Mouse (Mus musculus) ES-Bruce4 (cell line): Measurements from ENCODE around the gene Arhgef26.

Experiments
- CTCF ChIP-seq: IDR thresholded peaks from one replicate; pipeline ENCODE4 v1.8.1; 2011; ENCODE audit warnings: low read depth, low read length
- EP300 ChIP-seq: IDR thresholded peaks from 2 replicates; pipeline ENCODE4 v1.6.1; 2011; ENCODE audit warnings: low read depth, low read length; ENCODE audit not compliant: insufficient read depth
- POLR2A ChIP-seq: IDR thresholded peaks from one replicate; pipeline ENCODE4 v1.8.1; 2011; ENCODE audit warnings: low read length; ENCODE audit not compliant: insufficient read depth

DNA sequence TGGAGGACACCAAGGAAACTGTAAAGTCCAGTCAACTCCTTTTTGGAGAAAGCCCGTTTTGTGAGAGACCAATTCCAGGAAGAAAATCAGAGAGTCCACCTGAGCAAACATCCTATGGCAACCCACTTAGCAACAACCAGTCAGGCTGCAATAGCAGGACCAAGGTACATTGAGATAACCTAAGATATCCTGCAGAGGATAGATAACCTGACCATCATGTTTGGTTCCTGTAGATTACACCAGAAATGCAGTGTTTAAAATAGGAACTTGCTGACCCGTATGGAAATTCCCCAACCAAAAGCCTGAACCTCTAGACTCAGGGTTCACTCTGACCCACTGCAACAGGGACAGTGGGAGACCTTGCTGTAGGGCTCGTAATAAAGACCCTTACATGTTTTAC lies 126.1 kb downstream of the Arhgef26 start:
- TF ChIP-seq CTCF (no peak), POLR2A (no peak), EP300 (no peak)
